Mouse (Mus musculus) MEL (cell line): Measurements from ENCODE around the gene Retsat. TPM values are rescaled to one million over a fixed set of nuclear protein-coding genes. Genes with fewer than 3 reads are reported as not detected.

Experiments used
- DNase-seq: peaks from one replicate; pipeline ENCODE4 v3.0.0; 2011; ENCODE audit warnings: low read depth, low spot score
- H3K27ac ChIP-seq: 2 replicates; pipeline ENCODE4 v1.5.1; 2012; ENCODE audit warnings: low read depth, mild to moderate bottlenecking, control low read depth, low read length, moderate library complexity; ENCODE audit not compliant: control insufficient read depth
- H3K27me3 ChIP-seq, 2 experiments: fragments of 150-350 bp in 1 of 2; sonication (generic) in 1 of 2; 2 replicates each; pipeline ENCODE4 v1.6.1; 2012; ENCODE audit warnings: low read length in 2 of 2, mild to moderate bottlenecking in 2 of 2, improper control_type of control experiment in 1 of 2, moderate library complexity in 1 of 2; ENCODE audit not compliant: insufficient read depth in 2 of 2, control insufficient read depth in 1 of 2
- H3K36me3 ChIP-seq, 2 experiments: 2 replicates each; pipeline ENCODE4 v1.6.1; 2012 to 2014; ENCODE audit warnings: low read length in 2 of 2, improper control_type of control experiment in 1 of 2, inconsistent platforms in 1 of 2, mild to moderate bottlenecking in 1 of 2; ENCODE audit not compliant: insufficient read depth in 2 of 2, control insufficient read depth in 1 of 2
- H3K4me1 ChIP-seq, 2 experiments: fragments of 150-350 bp in 1 of 2; sonication (generic) in 1 of 2; 2 replicates each; pipeline ENCODE4 v1.6.1; 2012; ENCODE audit warnings: low read length in 2 of 2, improper control_type of control experiment in 1 of 2, mild to moderate bottlenecking in 1 of 2; ENCODE audit not compliant: insufficient read depth in 2 of 2, control insufficient read depth in 1 of 2
- H3K4me3 ChIP-seq, 2 experiments: fragments of 150-350 bp in 1 of 2; sonication (generic) in 1 of 2; 2 replicates each; pipeline ENCODE4 v1.5.1; 2012; ENCODE audit warnings: low read depth in 2 of 2, low read length in 2 of 2, mild to moderate bottlenecking in 2 of 2, moderate library complexity in 2 of 2, control low read depth in 1 of 2, improper control_type of control experiment in 1 of 2; ENCODE audit not compliant: control insufficient read depth in 1 of 2, insufficient read depth in 1 of 2
- H3K79me2 ChIP-seq: 2 replicates; pipeline ENCODE4 v1.6.1; 2012; ENCODE audit warnings: mild to moderate bottlenecking, low read length, moderate library complexity; ENCODE audit not compliant: control insufficient read depth, poor library complexity, insufficient read depth
- H3K9ac ChIP-seq: 2 replicates; pipeline ENCODE4 v1.6.1; 2012; ENCODE audit warnings: low read depth, mild to moderate bottlenecking, control low read depth, low read length, moderate library complexity; ENCODE audit not compliant: control insufficient read depth, poor library complexity, severe bottlenecking
- H3K9me3 ChIP-seq: fragments of 150-350 bp; sonication (generic); replicated peaks from 2 replicates; pipeline ENCODE4 v1.6.1; 2012; ENCODE audit warnings: mild to moderate bottlenecking, low read length, improper control_type of control experiment, moderate library complexity; ENCODE audit not compliant: insufficient read depth
- CHD1 ChIP-seq: IDR thresholded peaks from 2 replicates; pipeline ENCODE4 v1.6.1; 2012; ENCODE audit warnings: low read depth, mild to moderate bottlenecking, inconsistent platforms, low read length, improper control_type of control experiment
- CHD2 ChIP-seq: IDR thresholded peaks from 2 replicates; pipeline ENCODE4 v1.6.1; 2011; ENCODE audit warnings: low read length, improper control_type of control experiment
- CTCF ChIP-seq, 3 experiments: IDR thresholded peaks in 2 of 3; conservative IDR thresholded peaks in 1 of 3; 2 replicates each; pipeline ENCODE4 v1.5.1; 2011 to 2012; ENCODE audit warnings: low read length in 3 of 3, low read depth in 2 of 3, mild to moderate bottlenecking in 2 of 3, improper control_type of control experiment in 1 of 3, inconsistent platforms in 1 of 3, mixed read lengths in 1 of 3, moderate library complexity in 1 of 3; ENCODE audit not compliant: control insufficient read depth in 1 of 3, insufficient read depth in 1 of 3, poor library complexity in 1 of 3, severe bottlenecking in 1 of 3
- E2F4 ChIP-seq: IDR thresholded peaks from 2 replicates; pipeline ENCODE4 v1.6.1; 2011; ENCODE audit warnings: low read depth, low read length, improper control_type of control experiment, borderline replicate concordance
- ELF1 ChIP-seq: IDR thresholded peaks from 2 replicates; pipeline ENCODE4 v1.6.1; 2014; ENCODE audit warnings: low read depth, mild to moderate bottlenecking, inconsistent platforms, low read length, improper control_type of control experiment, moderate library complexity
- ETS1 ChIP-seq: IDR thresholded peaks from 2 replicates; pipeline ENCODE4 v1.6.1; 2012; ENCODE audit warnings: low read depth, mild to moderate bottlenecking, inconsistent platforms, low read length, improper control_type of control experiment, moderate library complexity
- GABPA ChIP-seq: IDR thresholded peaks from 2 replicates; pipeline ENCODE4 v1.6.1; 2012; ENCODE audit warnings: low read depth, mild to moderate bottlenecking, inconsistent platforms, low read length, improper control_type of control experiment, moderate library complexity
- GATA1 ChIP-seq: IDR thresholded peaks from 2 replicates; pipeline ENCODE4 v1.6.1; 2011; ENCODE audit warnings: low read depth, low read length, improper control_type of control experiment
- HCFC1 ChIP-seq: IDR thresholded peaks from 2 replicates; pipeline ENCODE4 v1.6.1; 2012; ENCODE audit warnings: low read depth, mild to moderate bottlenecking, inconsistent platforms, low read length, improper control_type of control experiment, moderate library complexity
- JUND ChIP-seq: IDR thresholded peaks from 2 replicates; pipeline ENCODE4 v1.6.1; 2011; ENCODE audit warnings: low read depth, mild to moderate bottlenecking, improper control_type of control experiment, low read length
- MAX ChIP-seq: IDR thresholded peaks from 2 replicates; pipeline ENCODE4 v1.6.1; 2011; ENCODE audit warnings: low read length, improper control_type of control experiment
- MAZ ChIP-seq: IDR thresholded peaks from 2 replicates; pipeline ENCODE4 v1.6.1; 2012; ENCODE audit warnings: low read depth, mild to moderate bottlenecking, inconsistent platforms, low read length, improper control_type of control experiment
- MEF2A ChIP-seq: IDR thresholded peaks from 2 replicates; pipeline ENCODE4 v1.6.1; 2014; ENCODE audit warnings: low read depth, mild to moderate bottlenecking, inconsistent platforms, low read length, improper control_type of control experiment; ENCODE audit not compliant: poor library complexity, insufficient replicate concordance, severe bottlenecking; ENCODE audit errors: extremely low read depth
- MXI1 ChIP-seq: IDR thresholded peaks from 2 replicates; pipeline ENCODE4 v1.6.1; 2011; ENCODE audit warnings: mild to moderate bottlenecking, low read depth, low read length, improper control_type of control experiment
- MYC ChIP-seq: IDR thresholded peaks from 2 replicates; pipeline ENCODE4 v1.6.1; 2011; ENCODE audit warnings: low read depth, mild to moderate bottlenecking, low read length, improper control_type of control experiment, moderate library complexity
- NELFE ChIP-seq: IDR thresholded peaks from 2 replicates; pipeline ENCODE4 v1.6.1; 2011; ENCODE audit warnings: low read depth, low read length, improper control_type of control experiment
- NRF1 ChIP-seq: IDR thresholded peaks from 2 replicates; pipeline ENCODE4 v1.6.1; 2014; ENCODE audit warnings: low read depth, mild to moderate bottlenecking, inconsistent platforms, low read length, improper control_type of control experiment, moderate library complexity; ENCODE audit not compliant: poor library complexity, insufficient read depth, severe bottlenecking
- POLR2A ChIP-seq, 2 experiments: IDR thresholded peaks; 2 replicates each; pipeline ENCODE4 v1.6.1; 2011 to 2012; ENCODE audit warnings: low read length in 2 of 2, mild to moderate bottlenecking in 2 of 2, control low read depth in 1 of 2, improper control_type of control experiment in 1 of 2, low read depth in 1 of 2, moderate library complexity in 1 of 2; ENCODE audit not compliant: control insufficient read depth in 1 of 2, insufficient read depth in 1 of 2, poor library complexity in 1 of 2
- POLR2AphosphoS2 ChIP-seq: IDR thresholded peaks from 2 replicates; pipeline ENCODE4 v1.6.1; 2011; ENCODE audit warnings: low read length, improper control_type of control experiment
- POLR2AphosphoS5 ChIP-seq: IDR thresholded peaks from 2 replicates; pipeline ENCODE4 v1.6.1; 2012; ENCODE audit warnings: low read depth, borderline replicate concordance, mild to moderate bottlenecking, inconsistent platforms, low read length, moderate library complexity, mixed read lengths
- RAD21 ChIP-seq: IDR thresholded peaks from 2 replicates; pipeline ENCODE4 v1.6.1; 2011; ENCODE audit warnings: mild to moderate bottlenecking, low read depth, low read length, improper control_type of control experiment
- RCOR1 ChIP-seq: IDR thresholded peaks from 2 replicates; pipeline ENCODE4 v1.6.1; 2012; ENCODE audit warnings: low read depth, mild to moderate bottlenecking, inconsistent platforms, low read length, improper control_type of control experiment
- SIN3A ChIP-seq: IDR thresholded peaks from 2 replicates; pipeline ENCODE4 v1.6.1; 2012; ENCODE audit warnings: low read length, improper control_type of control experiment, inconsistent platforms
- SMC3 ChIP-seq: IDR thresholded peaks from 2 replicates; pipeline ENCODE4 v1.6.1; 2011; ENCODE audit warnings: low read depth, low read length, improper control_type of control experiment
- TAL1 ChIP-seq: IDR thresholded peaks from 2 replicates; pipeline ENCODE4 v1.6.1; 2012; ENCODE audit warnings: mild to moderate bottlenecking, inconsistent platforms, low read length, moderate library complexity, mixed read lengths
- TCF12 ChIP-seq: IDR thresholded peaks from 2 replicates; pipeline ENCODE4 v1.6.1; 2014; ENCODE audit warnings: low read depth, mild to moderate bottlenecking, inconsistent platforms, low read length, improper control_type of control experiment, moderate library complexity
- UBTF ChIP-seq: IDR thresholded peaks from 2 replicates; pipeline ENCODE4 v1.6.1; 2012; ENCODE audit warnings: low read depth, mild to moderate bottlenecking, inconsistent platforms, low read length, improper control_type of control experiment, moderate library complexity, borderline replicate concordance; ENCODE audit not compliant: insufficient read depth
- USF1 ChIP-seq: IDR thresholded peaks from 2 replicates; pipeline ENCODE4 v1.6.1; 2014; ENCODE audit warnings: low read depth, mild to moderate bottlenecking, inconsistent platforms, low read length, improper control_type of control experiment, moderate library complexity
- USF2 ChIP-seq, 2 experiments: IDR thresholded peaks; 2 replicates each; pipeline ENCODE4 v1.6.1; 2011 to 2012; ENCODE audit warnings: improper control_type of control experiment in 2 of 2, low read length in 2 of 2, borderline replicate concordance in 1 of 2, inconsistent platforms in 1 of 2, low read depth in 1 of 2, mild to moderate bottlenecking in 1 of 2; ENCODE audit not compliant: insufficient read depth in 1 of 2
- ZKSCAN1 ChIP-seq: IDR thresholded peaks from 2 replicates; pipeline ENCODE4 v1.6.1; 2012; ENCODE audit warnings: low read depth, mild to moderate bottlenecking, inconsistent platforms, low read length, improper control_type of control experiment, moderate library complexity
- ZNF384 ChIP-seq: IDR thresholded peaks from 2 replicates; pipeline ENCODE4 v1.6.1; 2012; ENCODE audit warnings: low read depth, mild to moderate bottlenecking, inconsistent platforms, low read length, improper control_type of control experiment
- polyA plus RNA-seq, 2 experiments: library from polyadenylated mRNA; stranded (reverse) in 1 of 2; unstranded in 1 of 2; fragments of >175 nt in 1 of 2; fragments of >200 nt in 1 of 2; gene quantifications; 2 replicates each; pipeline versions ENCODE4 v1.2.1 to v1.2.4; 2012; ENCODE audit warnings: low replicate concordance in 2 of 2, low read depth in 1 of 2; ENCODE audit not compliant: insufficient read length in 2 of 2, insufficient read depth in 1 of 2, missing spikeins in 1 of 2
- total RNA-seq: library from RNA; depleted of rRNA; stranded (reverse); fragments of 300-350 nt; gene quantifications from 2 replicates; pipeline ENCODE4 v1.2.3, GENCODE M21; 2012

Retsat gene
- total and polyA plus RNA-seq, 3 experiments, result 40.3 to 61.5 TPM; not detected in 1

GRCm38 (mm10) chr6:72597956-72598753 lies at the start of gene Retsat, which contains the start of gene Elmod3 (continued):
- TF ChIP-seq MEF2A (peak; percentile 57; the same call in 1 of the 2 replicates), RAD21 (no peak), POLR2A (IDR thresholded peaks at IDR 0.05; ENCODE audit: control insufficient read depth in 1 of 2, insufficient read depth in 1 of 2, low read depth in 1 of 2, low read length in 2 of 2, poor library complexity in 1 of 2) (peak; percentile 96 to 100), MAZ (peak; percentile 91), MAX (peak; percentile 82)

- H3K4me1 ChIP-seq, result peaks cover 32 to 55% of the 10 kb centered on the region in 2 experiments
- TF ChIP-seq USF2 (IDR thresholded peaks at IDR 0.05; ENCODE audit: borderline replicate concordance in 1 of 2, insufficient read depth in 1 of 2, low read depth in 1 of 2, low read length in 2 of 2) (no peak), MEF2A (no peak), E2F4 (no peak), USF1 (no peak), NRF1 (peak; percentile 18; the same call in 1 of the 2 replicates), ZNF384 (no peak), ETS1 (peak; percentile 33), ELF1 (no peak), NELFE (peak; percentile 63), MYC (peak; percentile 58; the same call in 1 of the 2 replicates), UBTF (no peak), TAL1 (no peak), HCFC1 (peak; percentile 33; the same call in 1 of the 2 replicates), GABPA (no peak), SIN3A (peak; percentile 75; the same call in 1 of the 2 replicates), POLR2A (IDR thresholded peaks at IDR 0.05; ENCODE audit: control insufficient read depth in 1 of 2, insufficient read depth in 1 of 2, low read depth in 1 of 2, low read length in 2 of 2, poor library complexity in 1 of 2) (peak; percentile 48 to 84; a peak in 3 of 4 replicates), CHD2 (no peak), GATA1 (no peak), TCF12 (peak; percentile 40; the same call in 1 of the 2 replicates), RCOR1 (peak; percentile 28; the same call in 1 of the 2 replicates), CTCF (IDR thresholded peaks at IDR 0.05 in 2 of 3, conservative IDR thresholded peaks at IDR 0.05 in 1 of 3; ENCODE audit: control insufficient read depth in 1 of 3, insufficient read depth in 1 of 3, low read depth in 2 of 3, low read length in 3 of 3, poor library complexity in 1 of 3, severe bottlenecking in 1 of 3) (no peak), RAD21 (no peak), JUND (no peak), CHD1 (no peak; the same call in none of the 2 replicates), MXI1 (peak; percentile 52; the same call in 1 of the 2 replicates), SMC3 (no peak), ZKSCAN1 (no peak), POLR2AphosphoS5 (no peak), POLR2AphosphoS2 (peak; percentile 56; the same call in 1 of the 2 replicates)
These were observed 49.2 kb upstream of the Retsat start for GRCm38 (mm10) chr6:72549041-72549580.

More at GRCm38 (mm10) chr6:72549041-72549580, 49.2 kb upstream of the Retsat start:
- H3K9ac ChIP-seq, result peak overlapping the region; percentile 77
- no peaks in the 10 kb centered on the region for H3K9me3 ChIP-seq
- H3K4me3 ChIP-seq, result peak overlapping the region; percentile 46 to 66
- peak overlapping the region; percentile 93 for H3K27ac ChIP-seq
- no peaks in the 10 kb centered on the region for H3K27me3 ChIP-seq
- peaks cover 0 to 45% of the 10 kb centered on the region in 2 experiments; a peak in 2 of 4 replicates for H3K36me3 ChIP-seq
- peak; percentile 90 for DNase-seq
- H3K79me2 ChIP-seq, result peaks cover 25% of the 10 kb centered on the region
